Mouse (Mus musculus) CD4-positive, CD25-positive, alpha-beta regulatory T cell, adult 2 months (primary cell): ENCODE data around the gene Gm45753.

Experiments
- DNase-seq: peaks from one replicate; pipeline ENCODE4 v3.0.0-alpha.2; 2012; ENCODE audit warnings: low read depth, low spot score

Gene Gm45753

DNA sequence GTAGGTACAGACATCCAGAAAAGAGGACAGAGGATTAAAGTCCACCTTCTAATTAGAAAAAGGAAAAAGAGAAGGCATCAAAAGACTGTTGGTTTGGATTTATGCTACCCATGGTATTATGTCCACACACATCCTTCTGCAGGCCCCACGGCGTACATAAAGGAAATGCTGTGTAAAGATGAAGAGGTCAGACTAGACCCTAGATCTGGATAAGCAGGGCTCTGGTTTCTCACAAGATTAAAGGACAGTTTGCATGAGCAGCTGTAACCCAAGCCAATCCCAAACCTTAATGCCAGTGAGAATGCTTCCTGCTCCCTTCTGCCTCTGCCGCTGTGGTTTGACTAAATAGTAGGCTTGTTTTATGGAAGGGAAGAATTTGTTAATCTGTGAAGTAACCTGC lies 30.8 kb downstream of the Gm45753 start:
- no peak for DNase-seq

DNA sequence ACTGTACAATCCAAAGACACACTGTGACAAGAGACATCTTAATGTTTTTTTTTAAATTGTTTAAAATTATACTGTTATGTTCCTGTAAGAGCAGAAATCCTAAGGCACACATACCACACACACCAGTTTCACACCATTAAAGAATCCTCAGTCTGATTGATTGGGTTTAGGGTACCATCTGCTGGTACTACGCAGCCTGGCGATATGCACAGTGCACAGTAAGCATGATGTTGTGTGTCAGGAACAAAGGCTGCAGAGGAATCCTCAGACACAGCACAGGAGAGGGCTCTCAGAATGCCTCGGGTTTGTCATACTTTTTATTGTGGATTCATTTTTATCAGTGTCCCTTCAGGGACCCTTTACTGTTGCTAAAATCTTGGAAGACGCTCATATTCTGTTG lies 33.9 kb downstream of the Gm45753 start:
- DNase-seq: no peak

DNA sequence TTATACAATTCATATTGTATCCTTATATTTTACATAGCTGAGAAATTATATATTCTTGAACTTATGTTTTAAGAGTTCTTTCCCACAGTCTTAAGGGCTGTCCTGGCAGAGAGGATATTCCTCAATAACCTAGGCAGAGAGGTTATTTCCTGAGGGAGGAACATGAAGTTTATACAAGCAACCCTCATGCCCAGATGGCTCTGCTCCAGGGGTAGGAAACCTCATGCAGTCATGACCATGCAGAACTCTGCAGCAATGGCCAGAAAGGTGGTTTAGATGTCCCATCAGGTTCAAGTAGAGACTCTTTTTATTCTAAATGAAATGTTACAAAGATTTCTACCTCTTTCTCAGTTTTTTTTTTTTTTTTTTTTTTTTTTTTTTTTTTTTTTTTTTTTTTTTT lies 39.2 kb downstream of the Gm45753 start:
- DNase-seq: no peak

DNA sequence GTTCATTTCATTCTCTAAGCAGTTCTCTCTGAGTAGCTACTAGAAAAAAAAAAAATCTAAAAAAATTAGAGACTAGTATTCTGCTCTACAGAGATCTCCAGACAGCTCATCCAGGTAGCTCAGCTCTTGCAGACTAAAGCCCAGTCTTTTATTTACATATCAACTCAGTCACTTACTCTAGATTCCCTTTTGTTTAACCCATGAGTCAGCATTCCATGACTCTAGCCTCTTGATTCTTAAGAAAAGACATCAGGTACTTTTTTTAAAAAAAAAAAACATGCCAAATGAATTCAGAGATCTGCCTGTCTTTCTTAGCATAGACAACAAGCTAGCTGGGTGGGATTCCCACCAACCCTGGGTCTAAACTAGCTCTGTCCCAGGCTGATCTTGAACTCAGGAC lies 39.8 kb downstream of the Gm45753 start:
- DNase-seq: no peak

DNA sequence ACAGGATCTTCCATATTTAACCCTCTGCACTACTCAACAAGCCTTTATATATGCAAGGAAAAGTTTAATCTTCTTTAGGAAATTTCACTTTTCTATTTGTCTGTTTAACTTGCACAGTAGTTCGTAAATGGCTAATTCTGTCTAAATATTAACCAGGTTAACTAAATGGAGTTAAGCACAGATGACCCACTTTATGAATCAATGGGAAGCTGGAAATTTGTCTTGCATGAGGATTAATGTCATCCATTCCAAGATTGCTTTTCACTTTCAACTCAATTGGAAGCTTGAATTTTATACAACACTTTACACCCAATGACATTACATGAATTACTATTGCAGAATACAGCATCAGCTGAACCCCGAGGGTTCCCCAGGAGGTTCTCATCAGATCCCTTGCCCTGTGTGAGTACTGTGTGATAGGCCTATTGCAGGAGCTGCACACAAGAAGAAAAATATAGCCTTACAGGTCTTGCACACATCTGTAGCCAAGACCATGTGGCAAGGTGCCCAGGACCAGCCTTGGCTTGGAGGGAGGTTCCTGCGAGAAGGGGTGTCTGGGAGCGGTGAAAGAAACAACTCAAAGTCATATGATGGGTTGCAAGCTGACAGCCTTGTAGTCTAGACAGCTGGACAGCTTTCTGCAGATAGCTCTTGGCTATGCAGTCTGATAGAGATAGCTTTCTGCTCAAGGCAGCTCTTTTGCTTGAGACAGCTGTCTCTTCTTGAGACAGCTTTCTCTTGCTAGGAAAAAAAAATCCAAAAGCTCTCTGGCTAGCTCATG lies 40.5 kb downstream of the Gm45753 start:
- no peak for DNase-seq

DNA sequence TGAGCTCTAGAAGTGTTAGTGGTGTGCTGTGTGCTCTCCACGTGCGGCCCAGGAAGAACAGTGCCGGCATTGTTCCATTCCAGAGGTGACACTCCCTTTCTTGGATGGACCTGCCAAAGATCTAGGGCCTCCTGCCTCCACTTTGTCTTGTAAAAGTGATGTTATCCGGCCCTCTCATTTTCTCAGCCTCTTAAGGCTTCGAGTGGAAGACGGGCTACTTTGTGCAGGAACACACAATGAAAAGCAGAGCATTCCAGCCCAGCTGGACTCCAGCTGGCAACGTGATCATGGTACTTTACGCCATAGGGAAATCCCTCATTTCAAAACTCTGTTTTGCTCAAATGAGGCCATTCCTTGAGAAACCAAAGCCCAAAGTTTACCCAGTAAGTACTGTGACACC lies 41.3 kb downstream of the Gm45753 start:
- no peak for DNase-seq

DNA sequence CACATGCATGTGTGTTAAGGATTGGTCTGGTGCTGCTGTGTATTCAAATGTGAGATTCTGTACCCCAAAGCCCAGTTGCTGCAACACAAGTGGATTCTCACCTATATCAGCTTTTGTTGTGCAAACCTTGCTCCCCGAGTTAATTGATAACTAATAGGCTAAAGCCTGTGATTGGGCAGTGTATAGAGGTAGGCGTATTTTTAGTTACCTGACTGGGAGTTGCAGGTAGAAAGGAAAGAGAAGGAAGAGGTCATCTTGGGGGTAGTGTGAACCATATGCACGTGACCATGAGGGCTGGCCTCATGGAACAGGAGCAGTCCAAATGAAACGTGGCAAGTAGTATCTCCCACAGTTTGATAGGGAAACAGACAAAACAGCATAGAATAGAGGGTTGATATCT lies 43.3 kb downstream of the Gm45753 start:
- DNase-seq: no peak

DNA sequence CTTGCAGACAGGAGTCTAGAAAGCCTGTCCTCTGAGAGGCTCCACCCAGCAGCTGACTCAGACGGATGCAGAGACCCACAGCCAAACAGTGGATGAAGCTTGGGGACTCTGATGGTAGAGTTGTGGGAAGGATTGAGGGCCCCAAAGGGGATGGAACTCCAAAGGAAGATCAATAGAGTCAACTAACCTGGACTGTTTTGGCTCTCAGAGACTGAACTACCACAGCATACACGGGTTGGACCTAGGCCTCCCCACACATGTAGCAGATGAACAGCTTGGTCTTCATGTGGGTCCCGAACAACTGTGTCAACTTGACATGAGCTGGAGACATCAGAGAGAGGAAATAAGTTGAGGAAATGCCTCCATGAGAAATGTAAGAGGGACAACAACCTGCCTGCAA lies 45.4 kb downstream of the Gm45753 start:
- no peak for DNase-seq

DNA sequence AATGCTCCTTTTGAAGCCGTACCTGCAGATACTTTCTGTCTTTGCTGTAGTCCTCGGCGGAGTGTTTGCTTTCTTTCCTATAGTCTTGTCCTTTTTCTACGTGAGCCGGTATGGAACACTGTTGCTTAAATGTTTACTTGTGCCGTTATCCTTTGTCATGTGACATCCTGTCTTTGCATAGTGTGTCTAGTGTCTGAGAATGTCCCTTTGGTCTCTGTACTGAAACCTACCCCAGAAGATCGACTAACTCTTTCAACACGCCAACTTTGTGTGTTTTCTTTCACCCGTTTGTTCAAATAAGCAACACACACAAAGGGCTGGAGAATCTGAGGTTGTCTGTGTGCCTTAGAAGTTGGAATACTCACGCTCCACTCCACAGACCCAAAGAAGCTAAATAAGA lies 46.3 kb downstream of the Gm45753 start, which contains the start of gene F11:
F11 (minus strand) TSS at position 112 of the 400 bp plus-strand sequence.
- DNase-seq: no peak

DNA sequence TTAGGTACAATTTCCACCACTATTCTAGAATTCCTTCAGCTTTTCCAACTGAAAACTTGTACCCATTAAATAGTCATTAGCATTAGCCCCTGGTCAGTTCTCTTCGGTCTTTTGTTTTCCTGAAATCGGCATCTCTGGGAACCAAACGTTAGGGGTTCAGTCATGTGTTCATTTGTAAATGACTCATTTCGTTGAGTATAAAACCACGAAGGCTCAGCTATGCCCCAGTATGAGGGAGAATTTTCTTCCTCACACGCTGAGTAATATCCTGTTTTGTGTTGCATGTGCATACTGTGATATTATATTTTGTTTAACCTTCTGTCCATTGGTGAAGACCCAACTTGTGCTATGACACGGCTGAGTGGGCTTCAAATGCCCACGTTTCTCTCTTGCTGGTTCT lies 49.8 kb downstream of the Gm45753 start:
- no peak for DNase-seq

DNA sequence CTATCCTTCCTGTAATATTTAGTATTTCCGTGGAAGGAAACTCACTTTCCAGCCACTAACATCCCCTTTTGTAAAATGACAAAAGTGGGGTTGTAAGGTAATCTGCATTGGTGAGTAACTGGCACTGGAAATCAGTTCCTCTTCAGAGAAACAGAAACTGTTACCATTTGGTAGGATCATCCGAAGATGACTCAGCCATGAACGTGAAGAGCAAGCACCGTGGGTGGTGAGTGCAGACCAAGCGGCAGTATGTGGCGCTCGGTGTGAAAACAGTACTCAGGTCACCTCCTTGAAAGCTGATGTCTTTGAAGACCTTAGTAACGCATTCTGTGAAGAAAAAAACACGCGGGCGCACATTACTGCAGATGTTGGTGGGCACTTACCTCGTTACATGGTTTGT lies 53.2 kb downstream of the Gm45753 start:
- DNase-seq: no peak

DNA sequence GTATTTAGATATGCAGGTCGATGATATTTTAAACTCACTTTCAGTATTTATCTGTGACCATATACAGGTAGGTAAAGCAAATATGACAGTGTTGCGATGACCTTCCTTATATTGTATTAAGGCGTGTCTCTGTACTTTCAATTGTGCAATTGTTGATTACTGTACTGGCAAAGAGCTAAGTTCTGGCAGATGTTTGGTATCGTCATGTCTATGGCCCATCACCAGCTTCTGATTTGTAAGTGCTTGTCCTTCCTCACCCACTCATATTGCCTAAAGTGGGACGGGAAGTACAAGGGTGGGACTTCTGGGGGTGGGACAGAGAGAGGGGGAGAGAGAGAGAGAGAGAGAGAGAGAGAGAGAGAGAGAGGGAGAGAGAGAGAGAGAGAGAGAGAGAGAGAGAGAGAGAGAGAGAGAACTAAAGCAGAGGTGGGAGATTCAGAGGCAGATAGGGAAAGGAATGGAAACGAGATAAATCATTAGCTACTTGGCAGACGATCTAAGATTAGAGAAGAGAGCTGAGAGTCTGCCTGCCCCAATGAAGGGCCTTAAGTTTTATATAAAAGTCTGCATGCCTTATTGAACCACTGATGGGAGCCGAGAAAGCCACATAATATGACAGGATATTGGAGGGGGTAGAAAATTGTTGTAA lies 53.9 kb downstream of the Gm45753 start:
- DNase-seq: no peak

DNA sequence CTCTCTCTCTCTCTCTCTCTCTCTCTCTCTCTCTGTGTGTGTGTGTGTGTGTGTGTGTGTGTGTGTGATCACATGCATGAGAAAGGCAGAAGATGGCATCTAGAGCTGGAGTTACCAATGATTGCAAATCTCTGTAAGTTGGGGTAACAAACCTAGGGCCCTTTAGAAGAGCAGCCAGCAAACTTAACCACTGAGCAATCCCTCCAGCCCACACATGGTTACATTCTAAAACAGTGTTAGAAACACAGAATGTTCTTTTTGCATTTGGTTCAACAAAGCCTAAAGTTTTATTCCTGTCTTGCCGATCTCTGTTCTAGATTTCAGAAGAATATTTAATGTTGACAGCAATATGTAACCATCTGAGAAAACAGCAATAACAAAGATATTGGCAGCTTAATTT lies 54.7 kb downstream of the Gm45753 start:
- DNase-seq: no peak

DNA sequence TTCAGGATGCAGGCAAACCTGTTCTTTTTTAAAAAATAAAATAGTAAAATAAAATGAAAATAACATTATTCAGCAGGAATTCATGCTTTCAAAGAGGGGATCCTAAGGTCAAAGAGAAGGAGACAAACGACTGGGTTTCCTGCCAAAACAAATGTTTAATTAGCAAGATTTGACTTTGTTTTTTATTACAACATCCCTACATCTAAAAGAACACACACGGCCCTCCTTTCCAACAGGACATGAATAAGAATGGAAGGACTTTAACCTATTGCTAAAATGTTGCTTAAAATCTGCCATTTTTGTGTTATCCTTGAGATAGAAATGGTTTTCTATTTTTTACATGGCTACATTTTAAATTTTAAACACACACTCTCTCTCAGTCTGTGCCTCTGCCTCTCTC lies 55.2 kb downstream of the Gm45753 start:
- DNase-seq: no peak

DNA sequence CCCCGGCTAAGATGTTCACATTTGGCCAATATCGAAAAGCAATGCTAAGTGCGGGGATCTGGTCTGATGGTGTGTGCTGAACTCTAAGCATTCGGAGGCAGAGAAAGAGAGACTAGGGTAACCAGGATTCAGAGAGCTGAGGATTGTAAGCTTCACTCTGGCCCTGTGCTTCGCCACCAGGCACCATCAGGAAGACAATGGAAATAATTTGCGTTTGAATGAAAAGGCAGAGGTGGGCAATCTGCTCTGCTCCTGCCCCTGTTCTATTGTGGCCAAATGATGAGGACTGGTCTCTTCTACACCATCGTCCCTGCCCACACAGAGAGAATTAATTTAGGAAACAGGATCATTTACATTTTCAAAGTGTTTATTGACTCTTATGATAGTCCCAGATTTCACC lies 62.0 kb downstream of the Gm45753 start:
- DNase-seq: no peak

DNA sequence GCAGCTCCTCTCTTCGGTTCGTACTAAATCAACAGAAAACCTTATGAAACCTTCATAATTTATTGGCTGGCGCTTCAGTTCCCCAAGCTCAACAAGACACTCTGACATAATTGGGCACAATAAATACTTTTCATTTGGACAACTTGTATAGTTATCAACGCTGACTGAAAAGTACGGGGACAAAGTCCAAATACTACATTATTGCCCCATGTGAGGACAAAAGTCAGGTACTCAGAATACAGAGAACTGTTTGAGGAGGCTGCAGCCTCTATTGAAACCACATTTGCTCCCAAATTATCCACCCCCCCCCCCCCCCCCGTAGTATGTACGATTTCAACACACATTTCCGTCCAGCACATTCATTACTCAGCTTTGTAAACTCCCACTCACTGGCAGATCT lies 68.9 kb downstream of the Gm45753 start:
- DNase-seq: no peak

DNA sequence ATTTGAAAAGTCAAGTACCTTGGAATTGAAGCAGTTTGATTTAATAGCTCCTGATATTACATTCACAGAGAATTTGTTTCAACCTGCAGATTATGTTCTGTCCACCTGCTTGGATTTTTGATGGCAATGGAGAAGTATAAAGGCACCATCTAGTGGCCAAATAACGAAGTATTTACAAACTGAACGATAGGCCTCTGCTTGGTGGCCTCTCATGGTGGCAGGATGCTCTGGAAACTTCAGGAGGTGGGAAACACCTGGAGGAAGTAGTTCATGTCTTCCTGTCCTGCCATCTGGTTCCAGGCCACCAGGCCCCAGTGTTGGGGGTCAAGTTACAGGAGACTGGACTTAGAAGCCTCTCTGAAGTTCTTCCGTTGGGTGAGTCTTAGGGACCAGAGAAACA lies 70.0 kb downstream of the Gm45753 start:
- DNase-seq: no peak

DNA sequence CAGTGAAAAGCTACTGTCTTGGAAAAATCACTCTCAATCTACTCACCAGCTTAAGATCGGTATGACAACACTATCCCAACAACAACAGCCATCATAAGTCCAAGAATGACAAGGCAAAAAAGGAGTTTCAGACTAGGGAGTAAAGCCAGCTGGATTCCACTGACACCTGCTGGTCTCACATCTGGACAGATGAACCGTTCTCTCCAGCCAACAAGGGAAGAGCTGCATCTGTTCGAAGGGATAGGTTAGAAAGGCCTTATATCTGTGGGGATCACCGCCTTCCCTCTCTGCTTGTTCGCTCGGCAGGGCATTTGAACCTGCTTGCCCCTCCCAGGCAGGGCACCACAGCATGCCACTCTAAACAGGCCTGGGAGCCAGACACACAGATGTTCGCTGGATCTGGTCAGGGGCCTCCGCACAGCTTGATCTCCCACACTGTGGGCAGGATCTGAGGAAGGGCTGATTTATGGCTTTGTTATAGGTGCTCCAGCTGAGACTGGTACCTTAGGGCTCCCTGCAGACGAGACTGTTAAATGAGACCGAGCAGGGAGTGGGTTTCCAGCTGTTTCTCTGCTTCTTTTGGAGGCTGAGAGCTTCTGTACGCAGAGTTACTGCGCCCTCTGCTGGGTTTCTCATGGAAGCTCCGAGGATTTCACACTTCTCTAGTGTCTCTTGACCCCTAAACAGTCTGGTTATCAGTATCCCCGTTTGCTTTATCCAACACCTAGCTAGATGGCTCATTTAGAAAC lies 71.9 kb downstream of the Gm45753 start:
- DNase-seq: no peak

DNA sequence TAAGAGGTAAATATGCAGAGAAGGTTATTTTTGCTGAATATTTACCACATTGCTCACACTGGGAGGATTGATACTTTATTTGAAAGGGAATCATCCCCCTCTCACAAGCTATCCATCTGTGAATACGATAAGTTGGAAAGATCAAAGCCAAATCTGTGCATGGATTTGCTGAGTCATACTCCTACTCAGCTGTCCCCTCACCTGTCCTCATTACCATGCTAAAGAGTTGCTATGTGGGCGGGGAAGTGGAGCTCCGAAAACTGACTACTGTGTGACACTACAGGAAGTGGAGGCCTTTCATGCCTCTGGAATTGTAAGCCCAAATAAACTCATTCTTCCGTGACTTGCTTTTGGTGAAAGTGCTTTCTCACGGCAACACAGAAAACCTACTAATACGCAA lies 73.0 kb downstream of the Gm45753 start:
- no peak for DNase-seq

DNA sequence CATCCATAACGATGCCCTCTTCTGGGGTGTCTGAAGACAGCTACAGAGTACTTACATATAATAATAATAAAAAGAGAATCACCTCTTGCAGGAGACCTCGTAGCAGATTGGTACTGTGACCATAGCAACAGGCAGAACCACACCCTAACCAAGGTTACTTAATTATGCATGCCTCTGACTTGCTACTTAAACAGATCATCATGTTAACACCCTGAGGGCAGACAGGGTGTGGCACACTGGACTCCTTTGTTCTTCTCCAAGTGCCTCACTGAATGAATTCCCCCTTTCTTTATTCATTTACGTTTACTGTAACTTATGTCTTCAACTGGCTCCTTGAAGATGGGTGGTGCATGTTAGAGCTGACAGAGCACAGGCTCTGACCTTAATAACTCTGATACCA lies 75.0 kb downstream of the Gm45753 start:
- no peak for DNase-seq
